Mouse (Mus musculus): ENCODE measurements at regions not wholly inside any gene's neighbourhood (a gene's known extent, or its start where the extent isn't known, plus 50 kb on each side); places are given as distances from the start of the nearest gene placed in this dataset.

GRCm38 (mm10) chr13:47872645-47873044 is 388.4 kb upstream of the Id4 start:
- DNase-seq: no peak

DNA sequence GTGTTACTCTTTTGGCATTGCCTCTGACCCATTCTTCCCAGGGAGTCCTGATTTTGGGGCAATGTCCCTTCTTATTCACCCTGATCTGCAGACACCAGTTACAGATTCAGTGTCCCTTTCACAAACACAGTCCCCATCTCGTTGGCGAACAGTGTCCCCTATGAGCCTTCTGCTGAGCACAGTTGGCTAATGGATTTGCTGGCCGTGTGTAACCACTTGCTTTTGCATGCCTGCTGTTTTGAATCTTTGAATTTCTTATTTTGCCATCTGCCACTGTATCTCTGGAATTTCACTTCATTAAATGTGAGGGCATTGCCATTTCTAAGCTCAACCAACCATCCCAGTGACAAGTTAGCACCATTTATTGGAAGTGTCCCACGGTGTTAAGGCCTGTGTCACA is 368.5 kb upstream of the Id4 start:
- DNase-seq: no peak

- no peak for DNase-seq
These were observed 366.7 kb upstream of the Id4 start for GRCm38 (mm10) chr13:47894331-47894730.

DNA sequence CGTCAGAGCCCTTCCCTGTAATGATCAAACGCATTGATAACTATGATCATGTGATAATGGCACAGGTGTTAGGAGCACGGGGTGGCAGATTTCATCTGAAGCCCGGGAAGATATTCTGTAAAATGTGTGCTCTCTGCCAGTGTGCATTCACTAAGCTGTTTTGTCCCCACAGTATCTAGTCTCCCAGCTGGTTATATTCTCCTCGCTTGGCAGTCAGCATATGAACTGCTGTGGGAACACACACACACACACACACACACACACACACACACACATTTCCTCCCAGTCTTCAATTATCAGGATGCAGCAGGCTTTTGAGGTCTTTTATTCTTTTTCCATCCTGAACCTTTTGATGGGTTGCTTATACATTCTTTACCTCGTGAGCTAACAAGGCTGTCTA is 365.8 kb upstream of the Id4 start:
- no peak for DNase-seq

- no peak for DNase-seq
These were observed 364.4 kb upstream of the Id4 start for GRCm38 (mm10) chr13:47896646-47897045.

GRCm38 (mm10) chr13:47909851-47910530 is 351.0 kb upstream of the Id4 start:
- DNase-seq: no peak

DNA sequence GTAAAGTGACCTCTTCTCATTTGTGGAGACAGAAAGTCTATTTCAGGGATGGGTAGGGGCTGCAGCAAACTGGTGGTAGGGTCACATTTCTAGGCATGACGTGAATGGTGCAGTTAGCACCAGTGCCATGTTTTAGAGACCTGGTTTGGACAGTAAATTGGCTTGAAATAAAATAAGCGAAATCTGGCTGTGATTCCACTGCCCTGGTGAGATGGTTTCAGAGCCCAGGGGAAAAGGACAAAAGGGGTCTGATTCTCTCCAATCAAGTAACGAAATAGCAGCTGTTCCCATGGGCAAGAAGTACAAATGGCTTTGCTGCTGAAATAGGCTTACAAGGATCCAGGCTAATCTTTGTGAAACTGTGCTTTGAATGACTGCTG is 350.5 kb upstream of the Id4 start:
- DNase-seq: no peak

DNA sequence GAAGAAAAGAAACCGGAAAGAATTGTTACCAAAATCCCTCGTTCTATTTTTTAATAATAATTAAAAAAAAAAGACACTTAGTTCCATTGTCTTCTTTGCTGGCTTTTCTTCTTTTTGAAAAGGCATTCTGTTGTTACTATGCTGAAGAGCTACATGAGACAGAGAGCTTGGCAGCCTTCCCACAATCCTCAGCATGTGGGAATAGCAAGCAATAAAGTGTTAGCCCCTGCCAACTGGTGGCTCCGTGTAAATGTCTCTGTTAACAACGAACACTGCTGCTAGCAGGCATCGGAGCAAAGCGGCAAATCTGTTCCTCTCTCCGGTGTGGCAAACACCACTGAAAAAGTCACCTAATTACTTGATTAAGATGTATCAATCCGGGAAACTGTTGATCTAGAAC is 344.6 kb upstream of the Id4 start:
- DNase-seq: peak; percentile 9

- DNase-seq: no peak
These were observed 343.7 kb upstream of the Id4 start for GRCm38 (mm10) chr13:47917370-47917769.

DNA sequence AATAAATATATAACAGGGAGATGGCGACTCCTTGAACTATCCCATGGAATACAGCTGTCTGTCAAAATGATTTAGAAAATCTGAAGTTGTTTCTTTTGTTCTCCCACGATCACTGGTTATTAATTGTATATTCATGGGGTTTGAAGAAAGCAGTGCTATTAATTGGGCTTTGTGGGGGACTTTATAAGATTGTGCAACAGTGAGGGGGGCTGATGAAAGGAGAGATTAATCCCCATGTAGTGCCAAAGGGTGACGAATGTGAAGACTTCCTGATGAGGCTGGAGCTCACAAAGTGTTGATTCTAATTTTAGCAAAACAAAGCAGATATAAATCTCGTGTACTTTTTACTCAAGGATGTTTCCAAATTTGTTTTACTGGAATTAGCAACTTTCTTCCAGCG is 340.0 kb upstream of the Id4 start:
- DNase-seq: no peak

- DNase-seq: no peak
These were observed 320.3 kb upstream of the Id4 start for GRCm38 (mm10) chr13:47940696-47941095.

GRCm38 (mm10) chr13:47942368-47942787 is 318.6 kb upstream of the Id4 start:
- DNase-seq: no peak

DNA sequence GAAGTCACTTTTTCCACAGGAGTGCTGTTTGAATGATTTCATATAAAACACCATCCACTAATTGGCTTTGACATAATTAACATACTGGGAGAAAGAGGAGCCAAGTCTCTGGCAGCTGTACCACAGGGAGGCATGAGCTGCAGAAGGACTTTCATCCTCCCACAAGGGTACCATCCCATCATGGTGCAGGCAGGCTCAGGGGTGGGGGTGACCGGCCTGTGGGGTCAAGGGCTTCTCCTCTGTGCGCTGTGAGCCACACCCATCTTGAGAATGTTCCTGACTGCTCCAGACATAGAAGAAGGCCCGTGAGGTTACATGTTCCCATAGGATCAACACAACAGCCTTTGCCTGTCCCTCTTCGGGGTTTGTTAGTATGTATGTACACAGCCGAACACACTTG is 317.4 kb upstream of the Id4 start:
- DNase-seq: no peak

DNA sequence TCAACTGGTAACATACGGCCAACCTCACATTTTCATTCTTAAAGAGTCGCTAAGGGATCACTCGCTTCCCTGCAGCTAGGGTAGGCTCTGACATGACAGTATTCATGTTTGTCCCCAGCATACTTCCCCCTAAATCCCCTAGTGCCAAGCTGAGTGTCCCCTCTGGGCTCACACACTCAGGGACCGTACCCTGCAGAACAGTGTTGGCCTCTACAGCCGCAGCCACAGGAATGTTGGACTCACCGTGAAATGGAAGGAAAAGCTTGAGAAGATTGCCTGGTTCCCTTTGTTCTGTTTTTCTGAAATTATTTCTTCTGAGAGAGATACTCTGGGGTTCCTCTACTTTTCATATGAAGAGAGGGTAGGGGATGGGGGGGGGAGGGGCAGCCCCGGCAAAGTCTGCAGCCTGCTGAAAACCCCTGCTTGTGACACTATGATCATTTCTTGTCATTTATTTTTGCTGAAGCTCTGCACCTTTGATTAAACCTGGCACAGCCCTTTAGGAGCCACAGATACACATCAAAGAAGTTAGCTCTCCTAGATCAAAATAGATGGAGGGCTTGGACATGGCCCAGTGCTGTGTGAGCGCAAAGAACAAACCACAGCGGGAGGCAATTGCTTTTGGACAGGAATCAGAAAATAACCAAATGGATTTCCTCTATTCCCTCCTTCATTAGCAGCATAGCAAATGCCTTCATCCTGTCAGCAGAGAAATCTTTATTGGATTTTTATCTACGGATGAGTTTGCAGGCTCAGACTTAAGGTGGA is 312.7 kb upstream of the Id4 start:
- DNase-seq: no peak

DNA sequence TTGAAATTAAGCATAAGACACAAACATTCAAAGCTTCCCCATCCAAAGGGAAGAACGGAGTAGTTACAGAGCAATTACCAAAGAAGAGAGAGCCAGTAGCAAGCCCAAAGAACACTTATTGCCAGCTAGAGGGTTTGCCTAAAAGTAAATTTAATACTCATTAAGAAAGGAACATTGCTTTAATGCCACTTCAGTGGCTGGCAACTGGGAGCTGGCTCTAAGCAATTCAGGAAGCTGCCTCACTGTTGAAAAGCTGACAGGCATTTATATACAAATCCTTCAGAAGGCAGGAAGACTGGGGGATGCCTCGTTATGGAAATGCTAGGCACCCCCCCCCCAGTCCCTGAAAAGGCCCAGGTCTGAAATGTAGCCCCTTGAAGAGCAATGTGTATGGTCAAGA is 310.6 kb upstream of the Id4 start:
- no peak for DNase-seq

DNA sequence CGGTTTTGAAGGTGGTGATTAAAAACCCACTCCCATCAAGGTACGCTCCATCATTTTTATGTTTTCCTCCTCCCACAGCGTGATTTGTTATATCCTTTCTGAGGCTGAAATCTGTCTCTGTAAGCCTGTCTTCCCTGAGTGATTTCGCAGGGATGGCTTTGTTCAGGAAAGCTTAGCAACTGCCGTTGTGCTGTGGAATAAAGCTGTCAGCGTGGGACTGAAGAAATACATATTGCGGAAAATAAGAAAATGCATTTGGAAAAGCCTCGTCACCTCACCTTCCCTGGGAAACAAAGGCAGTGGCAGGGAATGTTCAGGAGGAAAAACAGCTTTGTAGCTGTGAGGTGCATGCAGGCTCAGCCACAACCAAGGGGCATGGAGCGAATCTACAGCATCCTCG is 310.0 kb upstream of the Id4 start:
- DNase-seq: no peak

DNA sequence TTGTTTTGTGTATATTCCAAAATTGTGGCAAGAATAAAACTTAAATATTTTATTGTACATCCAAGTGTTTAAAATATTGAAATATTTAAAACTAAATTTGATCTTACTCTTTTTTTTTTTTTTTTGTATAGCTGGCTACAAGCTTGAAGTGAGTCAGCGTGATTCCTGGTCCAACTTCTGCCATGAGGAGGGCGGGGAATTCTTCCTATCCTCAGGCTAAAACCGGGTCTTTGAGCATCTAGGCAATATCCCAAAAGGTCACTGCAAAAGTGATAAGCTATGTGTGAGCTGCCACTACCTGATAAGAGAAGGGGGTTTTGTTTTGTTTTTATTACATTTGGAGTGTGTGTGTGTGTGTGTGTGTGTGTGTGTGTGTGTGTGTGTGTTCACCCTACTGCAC is 308.1 kb upstream of the Id4 start:
- DNase-seq: no peak

- DNase-seq: no peak
These were observed 307.3 kb upstream of the Id4 start for GRCm38 (mm10) chr13:47953776-47954175.

GRCm38 (mm10) chr13:47955504-47955903 is 305.5 kb upstream of the Id4 start:
- DNase-seq: no peak

DNA sequence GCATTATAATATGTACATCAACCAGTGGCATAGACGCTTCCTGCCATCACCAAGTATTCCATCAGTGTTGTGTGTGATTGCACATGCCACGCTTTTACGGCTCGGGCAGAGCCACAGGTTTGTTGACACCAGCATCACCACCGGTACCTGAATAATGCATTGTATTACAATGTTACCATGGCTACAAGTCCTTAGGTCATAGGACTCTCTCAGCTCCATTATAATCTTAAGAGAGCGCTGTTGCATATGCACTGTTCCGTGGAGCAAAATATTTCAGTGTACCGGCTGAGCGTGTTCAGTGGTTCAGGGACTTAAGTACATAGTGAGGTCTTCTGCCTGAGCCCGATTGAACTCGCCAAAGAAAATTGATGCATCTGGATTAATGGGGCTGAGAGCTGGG is 303.4 kb upstream of the Id4 start:
- DNase-seq: no peak

DNA sequence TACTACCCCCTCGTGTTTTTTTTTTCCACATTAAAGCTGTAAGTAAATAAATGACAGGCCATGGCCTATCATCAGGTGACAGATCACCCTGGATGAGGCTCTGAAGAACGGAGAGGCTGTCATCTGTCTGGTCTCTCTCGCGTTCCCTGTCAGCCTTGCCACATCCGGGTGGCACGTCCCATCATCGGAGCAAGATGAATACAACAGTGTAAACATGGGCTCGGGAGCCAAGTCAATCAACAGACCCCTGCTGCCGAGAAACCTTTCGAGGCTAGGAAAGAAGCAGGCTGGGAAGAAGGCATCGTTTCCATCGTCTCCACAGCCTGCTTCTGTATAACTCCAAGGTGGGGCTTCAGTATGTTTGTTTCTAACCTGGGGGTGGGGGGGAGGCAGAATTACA is 286.8 kb upstream of the Id4 start:
- DNase-seq: no peak

DNA sequence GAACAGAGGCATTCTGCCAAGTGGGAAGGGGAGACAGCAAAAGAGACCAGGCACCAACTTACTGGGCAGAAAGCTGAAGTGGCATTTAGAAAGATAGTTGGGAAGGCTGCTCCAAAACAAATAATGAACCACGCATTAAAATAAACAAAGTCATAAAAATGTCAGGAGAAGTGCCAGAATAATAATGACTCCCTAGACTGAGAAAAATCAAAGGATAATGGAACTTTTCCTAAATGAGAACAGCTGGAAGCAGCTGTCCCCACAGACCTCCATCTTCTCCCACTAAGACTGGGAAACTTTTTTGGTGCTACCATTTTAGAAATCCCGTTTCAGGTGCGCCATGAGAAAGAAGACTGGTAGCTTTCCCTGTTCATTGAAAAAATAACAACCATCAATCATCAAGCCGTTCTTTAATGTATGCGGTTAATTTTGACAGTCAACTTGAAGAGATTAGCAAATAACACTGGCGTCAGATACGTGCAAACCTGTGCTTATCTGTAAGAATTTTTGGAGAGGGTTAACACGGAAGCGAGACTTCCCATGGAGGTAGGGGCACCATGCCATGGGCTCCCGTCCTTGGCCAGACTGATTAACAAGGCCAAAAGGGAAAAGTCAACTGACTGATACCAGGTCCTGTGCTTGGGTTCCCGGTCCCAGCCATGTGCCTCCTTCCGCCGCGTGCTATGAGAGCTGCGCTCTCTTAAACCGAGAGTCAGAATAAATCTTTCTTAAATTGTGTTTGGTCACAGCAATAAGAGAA is 286.1 kb upstream of the Id4 start:
- no peak for DNase-seq

- DNase-seq: no peak
These were observed 262.5 kb upstream of the Id4 start for GRCm38 (mm10) chr13:47998495-47998894.

- no peak for DNase-seq
These were observed 261.6 kb upstream of the Id4 start for GRCm38 (mm10) chr13:47999399-47999798.
